Mouse (Mus musculus) embryonic facial prominence, embryonic 15.5 days (tissue): ENCODE data around the gene Ccdc160. TPM values are rescaled to one million over a fixed set of nuclear protein-coding genes. Genes with fewer than 3 reads are reported as not detected.

Source experiments
- microRNA counts: library from miRNA; unstranded; fragments of <30 nt; microRNA quantifications from one replicate; lab custom pipeline; 2016
- microRNA-seq: library from miRNA; unstranded; fragments of <30 nt; microRNA quantifications from one replicate; pipeline ENCODE4, GENCODE M21; 2016; ENCODE audit warnings: borderline number of aligned reads
- polyA plus RNA-seq: library from polyadenylated mRNA; unstranded; fragments of >200 nt; fragmentation: Nextera tagmentation; extraction: Ambion mirVana; gene quantifications from 2 replicates; pipeline ENCODE4 v1.2.1, GENCODE M21; 2015

The Ccdc160 gene
- polyA plus RNA-seq, 1 experiment from 2014 or later: 0.65 TPM

MicroRNAs encoded within 50 kb of the gene (microRNA counts, 519-probe panel; counts per million panel counts)
- 4,319 counts per million, percentile 95 among the panel's probes with 10 or more counts for microRNA mmu-miR-106a+mmu-miR-17 (lab: Ali Mortazavi, UCI)
- microRNA mmu-miR-18b (lab: Ali Mortazavi, UCI): not detected
- microRNA mmu-miR-363 (lab: Ali Mortazavi, UCI): not detected

Small RNA genes within 50 kb of the gene (microRNA-seq; reads per million reads assigned to microRNA genes)
- 54.7 reads per million, percentile 48 among the genes with 10 or more reads in this experiment for gene Mir106a
- gene Mir18b: 6.9 reads per million, percentile 25 among the genes with 10 or more reads in this experiment
- 2.9 reads per million, percentile 12 among the genes with 10 or more reads in this experiment for gene Mir19b-2
- gene Mir20b: 30.3 reads per million, percentile 40 among the genes with 10 or more reads in this experiment
- 45.7 reads per million, percentile 45 among the genes with 10 or more reads in this experiment for gene Mir363
- 69.1 reads per million, percentile 50 among the genes with 10 or more reads in this experiment for gene Mir92-2

Other genes starting within 250 kb of the Ccdc160 start
- 580 and 582 TPM in 2 replicates for gene Gpc3, start 177.2 kb upstream of the Ccdc160 start, polyA plus RNA-seq
- gene Phf6, start 121.1 kb downstream of the Ccdc160 start, polyA plus RNA-seq: 34.5 and 37.0 TPM in 2 replicates
- 143 and 149 TPM in 2 replicates for gene Hprt, start 196.9 kb downstream of the Ccdc160 start, polyA plus RNA-seq